Mouse (Mus musculus): ENCODE data around the gene Vav2.
A peak's percentile ranks its signal among the peaks of the same experiment; 100 is the strongest.

The Vav2 gene

GRCm38 (mm10) chr2:27318197-27318596 lies 108.6 kb downstream of the Vav2 start:
- no peak for DNase-seq (ENCODE audit: low spot score)

DNA sequence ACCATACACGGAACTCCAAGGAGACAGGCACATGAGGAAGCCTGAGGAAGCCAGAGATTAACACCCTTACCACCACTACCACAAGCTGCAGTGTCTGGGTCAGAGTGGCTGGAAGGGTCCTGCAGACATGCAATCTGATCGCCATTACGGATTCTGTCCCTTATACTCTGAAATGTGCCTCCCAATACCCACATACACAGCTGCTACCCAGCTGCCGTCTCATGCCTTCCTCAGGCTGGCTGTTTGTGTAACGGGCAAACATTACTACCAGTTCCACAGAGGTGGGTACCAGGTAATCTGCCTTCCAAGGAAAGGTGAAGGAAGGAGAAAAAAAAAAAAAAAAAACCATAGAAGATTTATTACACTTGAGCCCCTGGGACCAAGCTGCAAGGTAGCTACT lies 110.7 kb downstream of the Vav2 start:
- DNase-seq (ENCODE audit: low spot score): no peak

- DNase-seq (ENCODE audit: low spot score): no peak
These were observed 112.6 kb downstream of the Vav2 start for GRCm38 (mm10) chr2:27314269-27314668.

DNA sequence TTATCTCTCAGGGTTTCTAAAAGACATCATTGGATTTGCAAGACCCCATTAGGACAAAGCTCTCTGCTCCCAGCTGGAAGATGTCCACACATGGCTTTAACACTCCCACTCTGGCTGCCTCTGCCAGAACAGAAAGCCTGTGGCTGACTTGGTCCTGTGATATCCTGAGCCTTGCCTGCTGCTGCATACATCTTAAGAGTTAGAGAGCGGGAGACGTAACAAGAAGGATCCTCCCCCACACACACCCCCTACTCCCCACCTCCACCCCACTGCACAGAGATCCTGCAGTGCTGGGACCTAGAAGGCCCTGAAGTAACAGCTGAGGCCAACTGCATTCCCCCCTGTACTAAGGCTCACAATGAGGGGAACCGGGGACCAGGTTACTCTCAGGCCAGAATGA lies 114.3 kb downstream of the Vav2 start:
- DNase-seq (ENCODE audit: low spot score): no peak

DNA sequence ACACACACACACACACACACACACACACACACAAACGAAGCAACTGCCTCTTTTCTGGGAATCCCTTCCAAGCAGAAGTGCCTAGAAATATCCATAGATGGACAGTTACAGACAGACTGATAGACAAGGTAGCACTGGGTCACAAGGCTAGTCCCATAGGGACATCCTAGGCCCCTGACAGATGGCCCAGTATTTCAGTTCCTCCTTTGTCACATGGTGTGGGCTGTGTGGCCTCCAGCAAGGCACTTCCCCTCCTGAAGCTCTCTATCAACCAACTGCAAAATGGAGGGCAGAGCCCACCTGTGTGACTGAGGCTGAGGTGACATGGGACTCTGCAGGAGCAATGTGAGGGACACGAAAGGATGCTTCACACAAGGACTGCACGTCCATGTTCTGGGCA lies 115.2 kb downstream of the Vav2 start:
- DNase-seq (ENCODE audit: low spot score): no peak

DNA sequence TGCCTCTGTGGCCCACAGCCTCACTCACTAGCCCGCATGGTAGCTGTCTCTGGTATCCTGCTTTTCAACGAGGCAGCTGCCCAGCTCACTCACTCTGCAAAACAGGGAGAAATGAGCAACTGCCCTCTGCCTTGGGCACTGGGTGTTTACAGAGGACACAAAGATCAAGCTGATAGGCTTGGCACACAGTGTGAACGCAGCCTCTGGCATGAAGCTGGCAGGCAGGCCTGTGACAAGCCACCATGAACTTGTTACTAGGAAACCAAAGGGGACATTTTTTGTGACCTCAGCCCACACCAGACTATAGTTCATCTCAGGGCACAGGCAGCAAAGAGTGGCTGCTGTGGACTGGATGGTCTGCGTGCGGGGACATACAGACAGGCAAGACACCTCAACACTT lies 115.9 kb downstream of the Vav2 start:
- DNase-seq (ENCODE audit: low spot score): no peak

DNA sequence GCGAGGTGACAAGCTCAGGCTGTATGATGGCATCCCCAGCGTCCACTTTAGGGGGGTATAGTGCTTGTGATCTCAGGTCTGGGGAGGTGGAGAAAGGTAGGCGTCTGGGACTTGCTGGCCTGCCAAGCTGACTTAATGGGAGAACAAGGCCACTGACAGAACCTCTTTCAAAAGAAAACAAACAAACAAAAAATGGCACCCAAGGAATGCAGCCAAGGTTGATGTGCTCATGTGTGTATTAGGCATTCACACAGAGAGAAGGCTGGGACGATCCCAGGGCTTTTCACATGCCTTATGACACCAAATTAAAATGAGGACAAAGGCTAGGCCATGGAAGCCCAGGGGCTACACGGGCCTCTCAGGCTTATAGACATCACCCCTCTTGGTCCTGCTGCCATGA lies 116.6 kb downstream of the Vav2 start:
- no peak for DNase-seq (ENCODE audit: low spot score)

DNA sequence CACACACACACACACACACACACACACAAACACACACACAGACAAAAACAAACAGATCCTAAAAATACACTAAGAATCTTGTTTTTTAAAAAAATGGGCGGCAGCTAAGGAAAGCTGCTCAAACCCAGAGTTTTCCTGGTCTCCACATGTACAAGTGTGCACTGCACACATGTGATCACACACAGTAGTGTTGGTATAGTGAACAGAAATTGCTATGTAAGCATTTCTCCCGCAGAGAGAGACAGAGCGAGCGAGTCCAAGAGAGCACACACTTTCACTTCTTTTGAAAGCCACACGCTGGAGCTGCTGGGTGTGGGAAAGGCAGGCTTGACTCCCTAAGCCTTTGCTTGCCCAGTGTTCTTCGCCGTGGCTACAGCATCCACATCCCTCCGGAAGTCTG lies 120.2 kb downstream of the Vav2 start:
- DNase-seq (ENCODE audit: low spot score): no peak

- DNase-seq (ENCODE audit: low spot score): no peak
These were observed 122.1 kb downstream of the Vav2 start for GRCm38 (mm10) chr2:27304741-27305140.

DNA sequence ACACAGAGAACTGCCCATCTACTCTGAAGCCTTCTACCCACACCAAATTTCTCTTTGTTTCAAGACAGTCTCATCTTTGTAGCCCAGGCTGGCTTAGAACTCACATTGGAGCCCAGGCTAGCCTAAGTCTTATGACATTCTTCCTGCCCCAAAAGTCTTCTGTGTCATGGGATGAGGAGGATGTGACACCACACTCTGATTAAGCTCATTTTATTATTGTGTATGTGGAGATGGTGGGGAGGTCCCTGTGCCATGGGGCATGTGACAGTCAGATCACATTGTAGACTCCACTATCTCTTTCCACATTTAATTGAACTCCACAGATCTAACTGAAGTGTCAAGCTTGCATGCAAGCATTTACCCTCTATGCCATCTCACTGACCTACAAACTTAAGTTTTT lies 122.8 kb downstream of the Vav2 start:
- no peak for DNase-seq (ENCODE audit: low spot score)

DNA sequence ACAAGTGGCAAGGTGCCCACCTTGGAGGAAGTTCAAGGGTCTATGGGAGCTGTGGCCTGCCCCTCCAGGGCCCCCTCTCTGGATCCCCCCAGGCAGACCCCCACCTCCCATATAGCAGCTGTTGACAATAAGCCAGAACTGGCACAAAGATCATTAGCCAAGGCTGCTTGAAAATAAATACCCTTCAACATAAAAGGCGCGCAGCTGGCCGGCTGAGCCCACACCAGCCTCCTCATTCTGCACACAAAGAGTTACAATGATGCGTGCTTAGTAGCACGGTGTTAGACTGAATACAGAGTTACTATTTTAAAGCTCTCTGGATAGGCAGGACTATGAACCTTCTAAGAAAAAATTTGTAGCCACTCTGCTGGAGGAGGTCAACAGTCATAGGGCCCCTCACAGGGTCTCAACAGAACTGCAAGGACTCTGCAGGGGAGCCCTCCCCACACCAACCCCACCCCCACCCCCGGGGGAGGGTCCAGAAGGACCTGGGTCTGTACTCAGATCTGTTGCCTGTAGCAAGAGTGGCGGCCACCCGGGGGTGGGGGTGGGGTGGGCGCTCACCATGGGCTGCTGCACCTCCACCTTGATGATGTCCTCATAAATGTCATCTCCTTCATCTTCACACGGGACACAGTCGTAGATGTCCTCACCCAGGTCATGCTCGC lies 125.3 kb downstream of the Vav2 start:
- no peak for DNase-seq (ENCODE audit: low spot score)

DNA sequence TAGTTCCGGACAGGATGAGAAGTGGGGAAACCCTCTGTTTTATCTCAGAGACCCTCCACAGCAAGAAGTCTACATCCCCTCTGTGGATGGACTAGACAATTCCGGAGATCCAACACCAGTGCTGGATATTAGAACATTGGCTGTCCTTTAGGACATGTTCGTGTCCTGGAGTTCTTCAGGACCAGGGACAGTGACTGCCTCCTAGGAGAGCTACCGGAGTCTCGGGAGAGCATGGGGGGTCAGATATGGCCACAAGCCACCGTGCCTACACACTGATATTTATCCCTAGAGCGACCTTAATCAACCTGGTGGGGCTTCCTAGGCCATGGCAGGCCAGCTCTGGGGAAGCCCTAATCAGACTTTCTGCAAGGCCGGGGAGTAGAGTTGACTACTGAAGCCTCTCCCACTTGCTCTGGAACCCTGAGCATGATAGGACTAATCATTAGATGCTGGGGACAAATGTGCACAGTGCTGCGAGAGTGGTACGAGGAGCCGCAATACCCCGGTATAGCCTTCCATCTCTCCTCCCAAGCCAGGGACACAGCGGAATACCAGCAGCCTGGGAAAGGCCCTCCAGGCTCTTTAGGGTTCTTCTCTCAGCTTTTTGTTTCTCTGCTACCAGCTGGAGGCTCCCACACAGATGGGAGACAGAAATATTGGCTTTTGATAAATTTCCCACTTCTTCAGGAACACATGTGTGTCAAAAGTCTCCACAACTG lies 125.9 kb downstream of the Vav2 start:
- no peak for DNase-seq (ENCODE audit: low spot score)

- no peak for DNase-seq (ENCODE audit: low spot score)
These were observed 130.0 kb downstream of the Vav2 start for GRCm38 (mm10) chr2:27296656-27297406.

- no peak for DNase-seq (ENCODE audit: low spot score)
These were observed 132.1 kb downstream of the Vav2 start for GRCm38 (mm10) chr2:27294777-27295176.

DNA sequence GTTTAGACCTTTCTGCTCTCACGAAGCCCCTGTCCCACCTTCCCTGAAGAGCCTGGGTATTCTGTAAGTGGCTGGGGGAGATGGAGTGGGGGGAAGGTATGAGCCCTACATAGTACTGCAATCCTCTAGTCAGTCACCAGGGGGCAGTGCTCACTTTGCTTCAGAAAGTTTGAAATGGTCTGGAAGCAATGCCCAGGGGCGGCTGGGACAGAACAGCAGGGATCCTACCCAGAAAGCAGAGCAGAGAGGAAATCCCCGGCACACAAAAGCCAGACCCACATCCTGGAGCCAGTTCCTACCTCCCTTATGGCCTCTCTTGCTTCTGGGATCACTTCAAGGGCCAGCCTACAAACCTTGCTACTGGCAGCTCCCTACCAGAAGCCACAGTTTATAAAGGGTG lies 137.8 kb downstream of the Vav2 start:
- DNase-seq (ENCODE audit: low spot score): peak; percentile 57

DNA sequence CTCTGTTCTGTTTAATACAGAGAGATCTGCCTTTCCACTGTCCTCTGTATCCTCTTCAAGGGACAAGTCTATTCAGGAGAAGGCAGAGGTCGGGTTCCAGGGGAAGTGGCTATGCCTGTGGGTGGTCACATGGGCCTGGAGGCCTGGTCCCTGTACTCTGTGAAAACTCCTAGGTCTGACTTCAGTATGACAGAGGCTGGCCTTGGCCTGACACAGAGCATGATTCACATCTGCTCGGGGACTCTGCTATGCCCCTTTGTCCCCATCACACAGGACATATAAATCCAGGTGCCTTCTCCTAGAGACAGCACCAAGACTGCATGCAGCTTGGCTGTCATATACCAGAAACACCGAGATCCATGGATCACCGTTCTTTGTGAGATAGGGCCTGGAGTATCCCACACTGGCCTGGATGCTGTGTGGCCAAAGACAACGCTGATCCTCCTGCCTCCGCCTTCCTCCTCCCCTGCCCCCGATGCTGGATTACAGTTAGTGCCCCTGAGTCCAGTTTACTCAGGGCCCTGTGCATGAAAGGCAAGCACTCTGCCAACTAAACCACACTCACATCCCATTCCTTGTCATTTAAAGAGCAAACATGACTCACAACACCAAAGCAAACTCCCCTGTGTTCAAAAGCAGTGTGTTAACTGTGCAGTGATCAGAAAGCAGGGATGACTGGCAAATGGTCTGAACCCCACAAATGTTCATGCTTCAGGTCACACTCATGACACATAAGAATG lies 139.7 kb downstream of the Vav2 start:
- no peak for DNase-seq (ENCODE audit: low spot score)

GRCm38 (mm10) chr2:27284441-27284840 lies 142.4 kb downstream of the Vav2 start:
- DNase-seq (ENCODE audit: low spot score): no peak

DNA sequence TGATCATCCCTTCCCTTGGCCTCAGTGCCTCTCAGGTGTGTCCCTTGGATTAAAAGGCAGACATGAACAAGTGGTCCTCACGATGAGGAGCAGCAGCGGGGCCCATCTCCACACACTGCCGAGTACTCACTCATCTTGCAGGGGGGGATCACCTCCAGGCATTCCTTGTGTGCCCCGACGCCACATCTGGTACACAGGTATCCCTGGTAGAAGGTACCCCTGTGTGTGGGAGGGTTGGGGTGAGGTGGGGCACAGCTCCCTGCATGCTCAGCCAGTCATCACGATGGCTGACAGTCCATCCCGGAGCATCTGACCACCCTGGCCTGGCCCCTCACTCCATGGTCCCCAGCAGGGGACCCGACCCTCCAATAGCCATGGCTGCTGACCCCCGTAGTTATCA lies 145.1 kb downstream of the Vav2 start:
- DNase-seq (ENCODE audit: low spot score): no peak

DNA sequence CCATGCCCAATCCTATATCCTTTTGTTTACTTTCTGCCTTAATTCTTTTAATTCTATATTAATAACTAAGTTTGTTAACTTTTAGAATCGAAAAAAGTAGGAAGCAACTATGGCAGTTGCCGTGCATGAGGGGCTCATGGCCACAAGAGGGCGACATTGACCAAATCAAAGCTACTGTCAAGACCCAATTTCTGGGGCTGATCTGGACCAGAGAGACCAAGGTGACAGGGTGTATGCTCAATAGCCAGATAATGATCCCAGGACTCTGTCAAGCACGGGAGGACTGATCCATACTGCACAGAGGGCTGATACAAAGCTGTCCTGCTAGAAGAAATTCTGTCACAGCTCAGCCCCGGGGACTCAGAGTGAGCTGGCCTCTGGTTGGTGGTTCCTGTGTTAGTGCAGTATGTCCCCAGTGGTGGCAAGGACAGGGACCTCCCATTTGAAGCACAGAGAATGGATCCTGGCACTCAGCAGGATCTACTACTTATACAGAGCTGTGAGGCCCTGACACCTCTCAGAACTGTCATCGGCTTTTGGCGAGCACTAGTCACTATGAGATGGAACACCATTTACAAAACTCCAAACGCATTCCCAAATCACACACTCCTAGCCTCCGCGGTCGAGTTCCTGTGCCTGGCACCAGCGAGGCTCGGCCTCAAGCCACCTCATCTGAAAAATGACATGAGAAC lies 145.8 kb downstream of the Vav2 start:
- DNase-seq (ENCODE audit: low spot score): peak; percentile 67

DNA sequence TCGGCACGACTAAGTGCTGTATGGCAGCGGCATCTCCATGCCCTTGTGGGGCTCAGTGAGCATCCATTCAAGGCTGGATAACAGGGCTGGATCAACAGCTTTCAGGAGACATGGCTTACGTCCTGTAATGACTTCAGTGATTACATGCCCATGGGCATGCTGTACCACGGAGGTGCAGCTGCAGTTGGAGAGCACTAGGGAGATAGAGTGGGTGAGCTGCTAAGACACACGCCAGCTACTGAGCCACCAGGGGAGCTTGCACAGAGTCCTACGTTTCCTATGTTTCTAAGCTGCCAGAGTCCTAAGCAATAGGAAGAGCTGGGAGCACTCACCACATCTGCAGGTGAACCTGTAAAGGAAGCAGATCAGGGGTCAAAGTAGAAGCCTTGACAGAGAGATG lies 148.0 kb downstream of the Vav2 start:
- no peak for DNase-seq (ENCODE audit: low spot score)

DNA sequence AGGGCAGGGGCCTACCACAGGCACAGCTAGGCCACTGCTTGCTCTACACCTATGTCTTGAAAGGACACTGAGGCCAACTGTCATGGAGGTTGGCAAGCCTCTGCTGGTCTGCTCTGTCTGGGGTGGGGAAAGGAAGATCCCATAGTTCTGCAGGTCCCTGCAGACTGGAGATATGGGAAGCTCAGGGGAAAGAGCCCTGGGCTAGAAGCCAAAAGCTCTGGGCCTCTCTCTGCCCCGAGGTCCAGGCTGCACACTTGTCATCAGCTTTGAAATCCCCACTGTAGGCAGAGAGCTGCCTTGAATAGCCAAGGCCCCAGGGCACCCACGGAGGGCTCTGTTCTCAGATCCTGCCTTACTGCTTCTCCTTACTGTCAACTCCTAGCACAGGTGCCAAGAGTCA lies 158.5 kb downstream of the Vav2 start:
- DNase-seq (ENCODE audit: low spot score): no peak

GRCm38 (mm10) chr2:27265819-27266218 lies 161.0 kb downstream of the Vav2 start:
- no peak for DNase-seq (ENCODE audit: low spot score)
